Mouse (Mus musculus) monocyte, adult 2 months (primary cell): ENCODE data around the gene Klhl32.
"Not testable (repeated sequence)": the region's sequence is repeated elsewhere in the genome, so short reads cannot be mapped to it uniquely, and the experiment has no call there.

Experiments
- DNase-seq, 2 experiments: peaks; one replicate each; pipeline ENCODE4 v3.0.0; 2022; ENCODE audit warnings: low spot score in 2 of 2, low read depth in 1 of 2

Klhl32 gene

DNA sequence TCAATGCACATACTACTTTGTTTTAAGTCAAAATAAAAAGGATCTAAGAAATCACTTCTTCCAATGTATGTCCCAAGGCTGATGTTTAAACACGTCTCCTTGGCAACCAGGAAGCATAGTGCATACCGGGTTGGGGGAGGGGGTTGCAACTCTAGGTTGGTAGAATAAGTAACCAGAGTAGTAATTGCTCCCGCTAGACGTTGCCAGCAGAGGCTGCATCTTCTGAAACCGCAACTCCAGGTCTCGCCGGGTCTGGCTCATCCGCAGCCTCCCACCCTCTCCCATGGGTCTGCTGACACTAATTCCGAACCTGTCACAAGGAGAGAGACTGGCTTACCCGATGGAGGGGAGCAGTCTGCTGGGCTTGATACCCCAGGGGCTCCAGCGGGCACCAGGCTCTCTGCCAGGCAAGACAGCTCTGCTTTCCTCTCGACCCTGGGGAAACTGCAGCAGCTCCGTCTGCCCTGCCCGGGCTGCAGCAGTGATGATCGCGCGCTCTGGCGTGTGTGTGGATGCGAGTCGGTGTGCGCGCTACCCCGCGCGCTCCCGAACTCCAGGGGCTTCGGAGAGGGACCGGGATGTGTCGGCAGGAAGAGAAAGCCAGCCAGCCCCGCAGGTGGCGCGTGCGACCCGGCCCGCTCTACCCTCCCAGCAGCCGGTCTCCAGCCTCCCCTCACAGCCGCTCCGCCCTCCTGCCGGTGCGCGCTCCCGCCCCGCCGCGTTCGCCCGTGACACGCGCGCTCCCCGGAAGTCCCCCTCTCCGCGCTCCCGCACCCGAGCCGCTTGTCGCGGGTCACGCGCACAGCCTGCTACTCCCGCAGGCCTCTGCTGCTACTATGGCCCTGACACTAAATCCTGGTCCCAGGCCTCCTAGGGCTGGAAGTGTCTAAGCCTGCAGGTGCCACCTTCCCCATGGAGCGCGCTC, at the start of gene Klhl32:
Gene Klhl32 (minus strand): TSS at position 724 of the 925 bp plus-strand sequence.
- DNase-seq, result no peak

DNA sequence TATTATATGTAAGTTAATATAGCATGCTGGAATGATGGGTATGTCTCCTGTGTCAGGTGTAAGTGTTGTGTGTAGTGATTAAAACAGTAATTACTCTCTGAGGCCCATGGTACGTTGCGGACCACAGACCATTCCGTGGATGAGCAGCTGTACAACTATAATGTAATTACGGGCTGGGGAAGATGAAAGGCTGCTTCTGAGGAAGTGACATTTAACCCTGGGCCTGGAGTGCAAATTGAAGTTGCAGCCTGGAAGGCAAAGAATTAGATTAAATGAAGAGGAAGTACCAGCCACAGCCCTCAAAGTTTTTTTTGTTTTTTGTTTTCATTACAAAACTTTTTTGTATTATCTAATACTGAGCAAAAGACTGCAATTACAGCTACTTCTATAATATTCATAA, 48.2 kb upstream of the Klhl32 start:
- no peak for DNase-seq

DNA sequence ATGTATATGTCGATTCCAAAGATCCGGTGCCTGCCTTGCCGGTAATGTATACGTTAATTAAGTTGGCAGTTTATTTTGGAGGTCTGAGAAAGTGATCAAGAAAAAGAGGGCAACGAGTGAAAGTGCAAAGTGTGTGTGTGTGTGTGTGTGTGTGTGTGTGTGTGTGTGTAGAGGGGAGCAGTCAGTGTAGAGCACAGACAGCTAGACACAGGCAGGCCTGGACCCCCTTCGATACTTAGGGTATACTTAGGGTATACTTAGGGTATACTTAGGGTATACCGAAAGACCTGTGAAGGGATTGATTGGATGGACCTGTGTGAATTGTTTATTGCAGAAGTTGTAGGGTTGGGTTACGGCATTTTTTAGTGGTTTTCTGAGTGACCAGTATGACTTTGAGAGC, 47.7 kb upstream of the Klhl32 start:
- no peak for DNase-seq

DNA sequence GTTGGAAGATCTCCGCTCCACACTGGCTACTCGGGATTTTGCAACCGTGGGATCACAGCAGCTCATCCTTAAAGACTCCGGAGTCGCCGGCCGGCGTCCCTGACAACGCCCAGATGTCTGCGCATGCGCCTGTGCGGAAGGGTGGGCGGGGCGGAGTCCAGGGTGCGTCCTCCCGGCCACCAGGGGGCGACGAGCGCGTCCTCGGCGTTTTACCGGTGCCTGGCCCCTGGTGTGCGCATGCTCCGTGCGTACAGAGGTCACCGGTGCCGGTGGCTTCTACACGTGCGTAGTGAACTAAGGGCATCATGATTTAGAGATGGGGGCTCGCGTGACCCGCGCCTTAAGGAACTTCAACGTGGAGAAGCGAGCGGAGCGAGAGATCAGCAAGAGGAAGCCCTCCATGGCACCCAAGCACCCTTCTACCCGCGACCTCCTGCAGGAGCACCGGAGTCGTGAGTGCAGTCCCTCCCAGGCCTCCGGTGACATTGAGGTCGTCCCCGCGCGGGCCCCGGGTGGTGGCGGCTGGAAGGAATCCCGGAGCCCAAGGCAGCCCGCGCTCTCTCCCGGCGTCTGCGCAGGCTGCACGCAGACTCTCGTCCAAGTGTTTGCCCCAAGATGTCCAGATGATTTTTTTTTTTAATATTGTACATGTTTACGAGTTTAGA, 47.1 kb upstream of the Klhl32 start, which contains the start of gene Ndufaf4:
Gene Ndufaf4 (plus strand): TSS at position 233 of the 665 bp plus-strand sequence.
- peak; percentile 76 to 91 for DNase-seq

DNA sequence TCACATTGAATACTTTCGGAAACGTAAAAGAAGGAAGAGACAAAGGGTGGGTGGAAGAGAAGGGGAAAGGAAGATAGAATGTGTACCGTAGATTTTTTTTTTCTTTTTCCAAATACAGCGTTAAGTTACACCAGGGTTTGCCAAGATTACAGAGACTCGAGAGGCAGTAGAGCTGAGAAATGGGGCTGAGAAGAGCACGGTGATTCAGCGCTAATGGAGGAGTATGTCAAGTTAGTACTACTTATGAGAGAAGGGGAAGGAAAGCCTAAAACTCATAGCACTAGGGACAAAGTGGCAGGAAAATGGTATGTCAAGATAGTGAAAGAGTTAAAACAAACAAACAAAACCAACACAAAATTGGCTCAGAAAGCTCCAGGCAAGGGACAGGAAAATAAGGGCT, 46.4 kb upstream of the Klhl32 start:
- DNase-seq, result no peak

DNA sequence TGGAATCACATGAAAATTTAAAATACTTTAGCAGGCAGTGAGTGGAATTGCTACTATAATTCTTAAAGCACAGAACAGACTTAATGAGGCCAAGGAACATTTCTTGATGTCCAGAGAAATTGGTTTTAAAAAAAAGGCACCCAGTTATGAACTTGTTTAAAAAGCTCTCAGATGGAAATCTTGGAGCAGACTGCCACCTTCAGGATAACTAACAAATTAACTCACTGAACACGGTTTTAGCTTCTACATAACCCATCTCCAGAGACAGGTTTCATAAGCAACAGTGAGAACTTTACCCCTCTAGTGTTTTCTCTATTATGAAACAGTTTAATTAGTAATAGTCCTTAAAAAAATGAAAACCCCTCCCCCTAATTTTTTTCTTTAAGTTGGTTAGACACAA, 45.9 kb upstream of the Klhl32 start:
- DNase-seq, result no peak

DNA sequence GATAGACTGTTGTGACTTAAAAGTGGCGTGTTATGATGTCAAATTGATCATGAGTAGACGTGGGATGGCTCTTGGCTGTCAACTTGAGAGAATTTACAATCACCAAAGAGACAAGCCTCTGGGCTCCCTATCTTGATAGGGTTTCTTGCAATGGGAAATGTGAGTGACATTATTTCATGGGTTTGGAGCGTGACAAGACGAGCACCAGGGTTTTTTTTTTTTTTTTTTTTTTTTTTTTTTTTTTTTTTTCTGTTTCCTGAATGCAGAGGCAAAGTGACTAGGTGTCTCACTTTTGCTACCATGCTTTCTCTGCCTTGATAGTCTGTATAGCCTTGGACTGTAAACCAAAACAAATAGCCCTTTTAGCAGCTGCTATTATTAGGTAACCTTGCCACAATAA, 43.7 kb upstream of the Klhl32 start:
- DNase-seq, result no peak

DNA sequence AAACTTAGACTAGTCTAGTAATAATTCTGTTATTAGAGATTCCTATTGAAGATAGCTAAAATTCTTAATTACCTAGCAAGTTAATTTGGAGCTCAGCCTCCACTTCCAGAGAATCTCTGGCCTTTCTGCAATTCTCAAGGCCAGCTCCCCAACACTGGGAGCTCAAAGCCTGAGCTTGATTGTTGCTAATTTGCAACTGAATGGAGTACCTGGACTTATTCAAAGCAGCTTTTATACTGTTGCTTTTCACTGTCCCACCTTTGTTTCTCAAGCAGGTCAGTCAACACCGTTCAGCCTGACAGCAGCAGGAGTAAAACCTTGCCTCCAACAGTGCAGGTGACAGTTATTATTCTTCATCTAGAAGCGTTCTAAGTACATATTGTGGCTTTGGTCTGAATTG, 41.4 kb upstream of the Klhl32 start:
- not testable (repeated sequence) for DNase-seq

DNA sequence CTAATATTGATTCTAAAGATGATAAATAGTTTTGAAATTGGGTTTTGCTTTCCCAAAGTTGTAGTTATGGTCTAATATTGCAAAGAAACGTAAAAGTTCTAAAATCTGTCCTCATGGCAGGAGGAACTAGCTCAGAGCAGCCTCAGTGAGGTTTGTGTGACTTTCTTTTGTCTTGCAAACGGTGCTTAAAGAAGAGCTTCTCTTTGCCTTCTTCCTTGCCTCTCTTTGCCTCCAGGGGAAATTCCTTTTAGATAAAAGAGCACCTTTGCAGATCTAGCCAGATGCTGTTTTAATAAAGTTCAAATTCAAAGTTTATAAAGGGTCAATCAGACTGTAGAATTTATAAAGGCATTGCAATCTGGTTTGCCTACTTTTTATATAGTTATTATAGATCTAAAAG, 38.5 kb upstream of the Klhl32 start:
- DNase-seq, result not testable (repeated sequence)

DNA sequence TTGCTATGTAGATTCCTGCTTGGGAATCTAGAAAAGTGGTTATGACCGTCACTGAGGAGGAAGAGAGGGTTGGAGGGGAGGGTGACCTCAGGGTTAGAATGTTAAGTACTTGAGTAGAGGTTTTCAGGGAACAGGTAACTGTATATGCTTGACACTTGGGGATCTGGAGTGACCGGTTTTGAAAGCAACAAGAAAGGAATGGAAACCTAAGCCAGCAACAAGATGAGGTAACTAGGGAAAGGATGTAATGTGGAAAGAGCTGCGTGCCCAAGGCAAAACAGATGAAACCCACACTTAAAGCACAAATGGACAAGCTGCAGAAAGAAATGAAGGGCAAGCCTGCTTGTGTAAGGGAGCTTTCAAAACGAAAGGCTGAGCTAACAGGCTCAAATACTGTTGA, 18.3 kb upstream of the Klhl32 start:
- DNase-seq, result no peak

DNA sequence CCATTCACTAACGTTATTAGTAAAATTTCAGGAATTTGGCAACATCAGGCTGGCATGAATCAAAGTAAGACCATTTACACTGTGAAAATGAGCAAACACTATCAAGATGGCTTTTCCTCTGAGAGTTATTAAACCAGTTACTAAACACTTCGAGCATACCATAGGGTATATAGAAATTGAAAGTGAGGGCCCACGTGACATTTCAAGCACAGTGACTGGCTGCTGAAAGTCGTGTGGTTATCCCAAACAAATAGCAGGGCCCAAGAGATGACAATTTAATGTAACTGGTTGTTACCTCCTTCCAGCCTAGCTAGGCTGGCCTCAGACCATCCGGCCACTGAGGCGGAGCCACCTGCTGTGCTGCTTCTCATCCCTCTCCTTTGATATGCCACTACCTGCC, 14.8 kb upstream of the Klhl32 start:
- DNase-seq, result no peak

DNA sequence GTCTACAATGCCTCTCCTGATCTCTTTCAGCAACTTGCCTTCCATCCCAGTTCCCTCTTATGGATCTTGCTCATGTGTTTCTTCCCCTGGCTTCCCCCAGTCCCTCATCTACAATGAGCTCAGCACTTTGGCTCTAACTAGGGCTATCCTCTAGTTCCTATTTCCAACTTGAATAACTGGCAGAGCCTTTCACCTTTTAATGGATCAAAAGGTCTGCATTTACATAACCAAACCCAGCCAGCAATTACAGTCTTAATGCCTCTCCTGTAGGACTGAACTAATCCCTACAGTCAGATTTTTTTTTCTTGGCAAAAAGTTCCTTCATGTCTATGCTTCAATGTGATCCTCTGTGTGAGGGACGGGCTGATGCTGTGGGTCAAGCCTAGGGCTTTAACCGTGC, 3.5 kb downstream of the Klhl32 start:
- DNase-seq, result no peak

DNA sequence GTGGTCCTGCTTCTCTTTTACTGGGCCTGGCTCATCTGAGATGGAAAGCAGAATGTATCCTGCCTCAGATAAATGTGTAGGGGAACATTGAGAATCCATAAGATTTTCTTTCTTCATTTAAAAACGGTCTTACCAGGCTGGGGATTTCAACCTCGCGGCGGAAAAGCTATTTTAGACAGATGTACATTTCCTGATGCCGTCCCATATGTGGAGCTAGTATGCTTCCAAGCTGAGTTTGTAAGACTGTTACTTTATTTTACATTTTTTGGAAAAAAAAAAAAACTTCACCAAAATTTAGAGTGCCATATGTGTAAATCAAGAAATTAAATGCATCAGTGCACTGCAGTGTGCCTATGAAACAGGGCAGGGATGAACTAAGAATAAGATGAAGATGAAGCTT, 5.4 kb downstream of the Klhl32 start:
- no peak for DNase-seq

DNA sequence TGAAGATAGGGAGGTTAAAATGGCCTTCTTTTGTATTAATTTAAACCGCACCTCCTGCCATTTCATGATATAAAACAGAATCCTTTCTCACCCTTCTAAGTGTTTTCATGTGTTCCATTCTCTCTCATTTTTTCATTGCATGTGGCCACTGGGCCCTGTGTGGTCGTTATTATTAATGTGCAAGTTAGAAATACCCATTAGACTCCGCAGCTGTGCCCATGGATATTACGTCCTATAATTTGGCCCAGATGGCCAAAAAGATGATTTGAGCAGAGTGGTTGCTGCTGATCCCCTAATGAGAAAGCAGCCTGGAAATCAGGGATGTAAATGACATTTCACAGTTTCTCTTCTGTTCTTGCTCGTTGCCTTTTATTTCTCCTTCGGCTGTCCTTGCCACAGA, 12.4 kb downstream of the Klhl32 start:
- no peak for DNase-seq

DNA sequence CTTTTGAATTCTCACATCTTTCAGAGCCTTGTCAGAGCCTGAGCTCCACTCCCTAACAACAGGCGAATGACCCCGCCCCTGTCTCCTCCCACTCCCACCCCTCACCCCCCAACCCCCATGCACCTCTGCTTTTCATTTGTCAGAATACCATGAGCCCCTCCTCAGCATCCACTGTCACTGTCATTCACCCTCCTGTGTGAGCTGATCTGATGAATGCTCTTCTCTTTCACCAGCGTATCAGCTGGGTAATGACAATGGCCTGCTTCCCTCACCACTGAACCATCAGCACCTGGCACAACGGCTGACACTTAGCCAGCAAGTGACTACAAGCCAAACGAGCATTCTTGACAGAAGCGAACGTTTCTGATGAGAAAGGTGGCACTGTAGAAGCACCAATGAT, 15.4 kb downstream of the Klhl32 start:
- DNase-seq, result no peak

DNA sequence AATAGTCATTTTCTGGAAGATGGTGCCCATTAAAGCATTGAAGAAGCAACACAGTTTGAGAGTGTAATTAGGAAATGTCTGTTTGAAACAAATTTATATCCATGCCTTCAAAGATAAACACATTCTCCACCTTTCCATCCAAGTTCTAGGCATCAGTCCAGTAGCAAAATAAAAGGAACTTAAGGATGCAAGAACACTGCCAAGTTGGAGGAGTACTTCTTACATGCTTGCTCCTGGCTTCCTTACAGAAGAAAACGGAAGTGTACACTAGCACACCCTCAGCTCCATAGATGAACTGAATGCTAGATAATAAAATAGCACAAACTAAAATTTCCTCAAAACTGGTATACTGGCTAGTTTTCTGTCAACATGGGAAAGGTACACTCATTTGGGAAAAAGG, 42.6 kb downstream of the Klhl32 start:
- no peak for DNase-seq

DNA sequence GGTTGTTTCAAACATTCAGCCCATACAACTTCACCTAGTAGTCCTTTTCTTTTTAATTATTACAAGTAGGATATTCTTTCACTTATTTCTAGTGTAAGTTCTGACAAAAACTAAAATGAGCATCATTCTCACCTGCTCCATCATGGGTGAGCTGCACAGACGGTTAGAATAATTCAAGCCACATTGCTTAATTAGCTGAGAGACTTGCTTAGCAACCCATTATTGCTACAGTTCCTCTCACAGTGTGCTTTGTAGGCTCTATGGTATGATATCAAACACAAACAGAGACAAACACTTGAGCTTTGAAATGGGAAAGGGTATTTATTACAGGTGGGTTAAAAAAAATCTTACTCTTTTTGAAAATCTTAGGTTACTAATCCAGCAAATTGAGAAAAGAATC, 49.0 kb downstream of the Klhl32 start:
- no peak for DNase-seq

DNA sequence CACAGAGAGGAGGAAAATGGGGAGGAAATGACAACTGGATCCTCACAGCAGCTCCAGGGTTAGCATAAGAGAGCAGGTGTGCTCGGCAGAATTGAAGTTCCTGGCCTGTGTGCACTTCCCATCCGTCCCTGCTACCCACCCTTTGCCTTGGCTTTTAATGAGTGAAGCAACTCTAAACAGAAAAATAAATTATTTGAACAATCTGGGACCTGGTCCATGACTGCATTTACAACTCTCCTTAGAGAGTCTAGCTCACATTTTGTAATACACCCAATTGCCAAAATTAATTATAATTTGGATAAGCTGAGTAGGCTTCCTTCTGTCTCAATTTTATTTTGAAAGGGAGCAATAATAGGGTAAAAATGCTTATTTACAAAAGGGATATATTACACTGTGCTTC, 49.6 kb downstream of the Klhl32 start:
- no peak for DNase-seq

DNA sequence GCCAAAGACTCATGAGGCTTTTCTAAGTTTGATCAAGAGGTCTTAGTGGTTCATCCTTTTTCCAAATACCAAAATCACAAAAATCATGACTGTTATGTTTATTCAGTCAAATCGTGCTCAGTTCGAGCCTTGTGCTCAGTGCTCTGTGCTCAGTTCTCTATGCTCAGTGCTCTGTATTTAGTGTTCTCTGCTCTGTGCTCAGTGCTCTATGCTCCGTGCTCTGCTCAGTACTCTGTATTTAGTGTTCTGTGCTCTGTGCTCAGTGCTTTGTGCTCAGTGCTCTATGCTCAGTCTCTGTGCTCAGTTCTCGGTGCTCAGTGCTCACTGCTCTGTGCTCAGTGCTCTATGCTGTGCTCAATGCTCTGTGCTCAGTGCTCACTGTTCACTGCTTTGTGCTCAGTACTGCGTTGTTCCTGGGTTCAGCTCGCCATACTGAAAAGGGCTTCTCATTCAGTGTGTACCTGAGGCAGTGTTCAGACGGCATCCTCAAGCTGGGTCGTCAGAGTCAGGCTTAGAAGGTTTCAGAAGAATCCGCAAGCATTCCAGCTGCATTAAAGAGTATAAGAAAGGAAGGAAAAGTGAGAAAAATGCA, 50.5 kb downstream of the Klhl32 start:
- no peak for DNase-seq

DNA sequence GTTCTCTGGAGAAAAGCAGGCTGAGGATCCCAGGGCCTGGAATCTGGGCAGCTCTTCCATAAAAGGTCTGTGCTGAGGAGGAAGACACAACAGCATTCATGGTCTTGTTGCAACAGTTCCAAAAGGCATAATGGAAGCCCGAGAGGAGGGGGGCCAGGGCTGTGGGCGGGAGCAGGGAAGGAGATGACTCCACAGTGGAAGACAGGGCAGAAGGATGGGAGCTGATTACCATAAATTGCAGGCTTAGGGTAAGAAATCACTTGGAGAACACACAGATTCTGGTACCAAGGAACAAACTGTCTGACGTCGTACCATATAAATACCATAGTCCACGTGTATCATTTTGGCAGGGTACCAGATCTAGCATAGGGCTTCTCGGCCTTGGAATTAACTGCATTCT, 51.9 kb downstream of the Klhl32 start:
- DNase-seq, result no peak

DNA sequence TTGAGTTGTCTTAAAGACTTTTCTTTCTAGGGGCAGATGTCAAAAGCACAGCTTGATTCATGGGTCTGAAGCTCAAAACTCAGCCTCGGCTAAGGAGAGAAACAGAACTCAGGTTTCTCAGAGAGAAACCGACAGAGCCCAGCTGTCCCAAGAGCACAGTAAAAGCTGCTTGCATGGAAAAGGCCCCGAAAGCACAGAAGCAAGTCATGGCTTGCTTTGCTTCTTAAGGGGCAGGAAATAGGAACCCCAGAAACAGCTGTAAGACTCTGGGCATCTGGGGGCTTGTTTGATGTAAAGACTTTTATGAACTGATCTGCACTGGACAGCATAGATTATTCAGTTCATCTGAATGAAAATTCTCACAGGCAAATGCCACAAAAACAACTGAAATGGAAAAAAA, 53.1 kb downstream of the Klhl32 start:
- DNase-seq, result no peak

DNA sequence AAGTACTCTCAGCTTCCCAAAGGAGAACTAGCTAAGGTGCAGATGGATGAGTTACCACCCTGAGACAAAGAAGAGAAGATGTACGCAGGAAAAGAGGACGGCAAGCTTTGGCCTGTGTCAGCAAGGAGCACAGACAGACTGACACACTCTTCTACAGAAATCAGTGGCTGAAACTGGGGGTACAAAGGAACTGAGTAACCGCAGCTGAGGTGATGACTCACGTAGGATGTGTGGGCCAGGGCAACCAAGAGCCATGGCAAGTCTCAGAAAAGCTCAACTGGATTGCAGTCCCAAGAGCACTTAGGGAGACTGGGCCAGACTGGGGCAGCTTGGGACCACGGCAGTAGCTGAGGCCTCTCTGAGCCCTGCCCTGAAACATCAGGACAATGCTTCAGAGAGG, 53.6 kb downstream of the Klhl32 start:
- no peak for DNase-seq
